Mouse (Mus musculus) stomach, postnatal 0 days (tissue): ENCODE measurements around the gene Sycp2l. TPM values are rescaled to one million over a fixed set of nuclear protein-coding genes. Genes with fewer than 3 reads are reported as not detected.

Experiments used
- ATAC-seq: fragments of 200-750 bp; cut with Nextera tagmentation; 2 replicates; pipeline ENCODE4 v1.8.0; 2017; ENCODE audit not compliant: low FRiP score, low TSS enrichment
- DNase-seq: peaks from one replicate; pipeline ENCODE4 v3.0.0-alpha.2; 2016; ENCODE audit warnings: low spot score
- H3K27ac ChIP-seq: fragments of 300-500 bp; sonication (generic); replicated peaks from 2 replicates; pipeline ENCODE4 v1.5.1; 2014; ENCODE audit warnings: mild to moderate bottlenecking, control low read depth
- H3K27me3 ChIP-seq: fragments of 300-500 bp; sonication (generic); 2 replicates; pipeline ENCODE4 v1.6.1; 2014; ENCODE audit warnings: low read length; ENCODE audit not compliant: control insufficient read depth, insufficient read depth
- H3K36me3 ChIP-seq: fragments of 300-500 bp; sonication (generic); 2 replicates; pipeline ENCODE4 v1.6.1; 2014; ENCODE audit warnings: low read length, mixed read lengths; ENCODE audit not compliant: control insufficient read depth, insufficient read depth
- H3K4me1 ChIP-seq: fragments of 300-500 bp; sonication (generic); replicated peaks from 2 replicates; pipeline ENCODE4 v1.6.1; 2014; ENCODE audit warnings: antibody characterized with exemption; ENCODE audit not compliant: control insufficient read depth, insufficient read depth
- H3K4me2 ChIP-seq: fragments of 300-500 bp; sonication (generic); replicated peaks from 2 replicates; pipeline ENCODE4 v1.6.1; 2014; ENCODE audit warnings: low read depth, mild to moderate bottlenecking, control low read depth, moderate library complexity
- H3K4me3 ChIP-seq: fragments of 300-500 bp; sonication (generic); 2 replicates; pipeline ENCODE4 v1.5.1; 2014; ENCODE audit warnings: low read depth, low read length, control low read depth
- H3K9ac ChIP-seq: fragments of 300-500 bp; sonication (generic); 2 replicates; pipeline ENCODE4 v1.6.1; 2014; ENCODE audit warnings: mild to moderate bottlenecking, low read length, control low read depth, mixed read lengths
- H3K9me3 ChIP-seq: fragments of 300-500 bp; sonication (generic); 2 replicates; pipeline ENCODE4 v1.6.1; 2016; ENCODE audit warnings: low read length; ENCODE audit not compliant: control insufficient read depth
- CTCF ChIP-seq: IDR thresholded peaks from 2 replicates; pipeline ENCODE4 v1.5.1; 2016; ENCODE audit warnings: antibody characterized with exemption, low read depth, mild to moderate bottlenecking, moderate library complexity
- EP300 ChIP-seq: optimal IDR thresholded peaks from 2 replicates; pipeline ENCODE3; 2016; ENCODE audit warnings: antibody characterized with exemption
- WGBS: fragments of 180-500 bp; shearing (Covaris S2); extraction: QIAGEN DNeasy Blood & Tissue Kit; methylation state at CpG from one replicate; pipeline ENCODE4 v1.1.7; 2014; 5-methylcytosine and 5-hydroxymethylcytosine counted together
- polyA plus RNA-seq: library from polyadenylated mRNA; unstranded; fragments of >200 nt; fragmentation: Nextera tagmentation; extraction: Ambion mirVana; gene quantifications from 2 replicates; pipeline ENCODE4 v1.2.1, GENCODE M21; 2015

The Sycp2l gene
- polyA plus RNA-seq, 1 experiment from 2014 or later = 0.11 TPM

DNA sequence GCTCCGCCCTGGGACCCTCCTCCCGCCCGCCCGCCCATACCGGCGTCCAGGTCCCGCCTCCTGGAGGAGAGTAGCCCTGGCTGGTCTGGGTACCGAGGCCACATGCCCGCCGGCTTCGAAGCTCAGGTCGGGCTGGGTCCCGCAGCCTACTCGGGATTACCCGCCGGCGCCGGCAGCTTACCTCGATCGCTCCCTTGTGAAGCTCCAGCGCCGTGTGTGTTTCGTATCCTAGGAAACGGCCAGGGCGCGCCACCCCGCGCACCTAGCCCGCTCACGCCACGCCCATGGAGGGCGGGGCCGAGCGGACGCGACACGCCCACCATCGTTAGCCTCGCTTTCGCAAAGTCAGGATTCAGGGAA lies 34.7 kb upstream of the Sycp2l start, which contains the start of gene Mak:
Mak (minus strand) TSS at position 286 of the 360 bp plus-strand sequence.
- H3K27ac ChIP-seq = no peak within 1 kb of the TSS
- peak; percentile 96 for ATAC-seq
- H3K9me3 ChIP-seq = no peaks in the 10 kb centered on the region
- peak within 1 kb of the TSS; percentile 38 for H3K4me3 ChIP-seq
- no peaks in the 10 kb centered on the region for H3K27me3 ChIP-seq
- no peaks in the 10 kb centered on the region for H3K4me1 ChIP-seq
- peak within 1 kb of the TSS; percentile 18; the same call in 1 of the 2 replicates for H3K9ac ChIP-seq
- peak within 1 kb of the TSS; percentile 69 for H3K4me2 ChIP-seq
- TF ChIP-seq EP300 = no peak
- TF ChIP-seq CTCF = no peak
- DNase-seq = peak; percentile 91
- H3K36me3 ChIP-seq = no peaks in the 10 kb centered on the region
- WGBS = under 1% methylated on average over 32 of the region's 40 CpGs

DNA sequence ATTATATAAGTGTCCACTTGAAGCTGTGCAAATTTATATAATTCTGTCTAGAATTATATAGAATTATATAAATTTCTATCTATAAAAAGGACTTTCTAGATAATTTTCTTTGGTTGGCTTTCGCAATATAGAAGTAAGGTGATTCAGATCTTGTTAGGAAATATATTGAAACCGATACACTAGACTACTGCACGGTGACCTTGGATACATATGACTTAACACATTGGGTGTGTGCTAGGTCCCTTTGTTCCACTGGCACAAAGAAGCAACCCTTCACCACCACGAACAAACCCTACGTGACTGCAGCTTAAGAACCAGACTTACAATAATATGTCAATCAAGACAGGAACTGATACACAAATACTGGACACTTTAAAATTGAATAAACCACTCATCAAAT lies 34.2 kb upstream of the Sycp2l start:
- Histone ChIP-seq H3K4me1 (no peaks in the 10 kb centered on the region), H3K9me3 (no peaks in the 10 kb centered on the region), H3K4me2 (peak overlapping the region; percentile 69), H3K27ac (no peak overlapping the region), H3K9ac (no peak overlapping the region), H3K27me3 (no peaks in the 10 kb centered on the region), H3K4me3 (no peak overlapping the region), H3K36me3 (no peaks in the 10 kb centered on the region)
- ATAC-seq (0 out of 2 replicates have a peak, but pooled peaks have one; percentile 65), DNase-seq (no peak)
- whole genome bisulfite sequencing = 43% methylated on average over 5 of the region's 5 CpGs
- TF ChIP-seq CTCF (no peak), EP300 (no peak)

DNA sequence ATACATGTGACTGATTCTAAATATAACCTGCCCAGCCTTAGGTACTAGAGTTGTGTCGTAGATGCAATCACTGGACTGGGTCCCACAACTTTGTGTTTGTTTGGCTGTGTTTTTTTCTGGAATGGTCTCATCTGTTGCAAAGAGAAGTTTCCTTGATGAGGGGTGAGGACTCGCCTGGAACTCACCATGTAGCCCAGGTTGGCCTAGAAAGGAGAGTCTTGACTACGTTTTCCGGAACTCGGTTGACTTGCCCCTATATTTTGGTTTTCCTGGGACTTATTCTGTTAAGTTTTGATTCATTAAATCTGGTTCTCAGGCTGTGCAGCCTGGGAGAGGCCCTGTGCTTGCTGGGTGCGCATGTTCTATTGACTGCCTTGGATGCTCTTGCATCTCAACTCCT lies 33.4 kb upstream of the Sycp2l start:
- no peak for DNase-seq
- no peak overlapping the region for H3K4me3 ChIP-seq
- H3K4me2 ChIP-seq = no peak overlapping the region
- H3K9ac ChIP-seq = no peak overlapping the region
- H3K27me3 ChIP-seq = no peaks in the 10 kb centered on the region
- H3K9me3 ChIP-seq = no peaks in the 10 kb centered on the region
- no peak for ATAC-seq
- no peaks in the 10 kb centered on the region for H3K36me3 ChIP-seq
- 93% methylated on average over 6 of the region's 6 CpGs for WGBS
- no peak overlapping the region for H3K27ac ChIP-seq
- TF ChIP-seq CTCF = no peak
- TF ChIP-seq EP300 = no peak
- H3K4me1 ChIP-seq = no peaks in the 10 kb centered on the region

DNA sequence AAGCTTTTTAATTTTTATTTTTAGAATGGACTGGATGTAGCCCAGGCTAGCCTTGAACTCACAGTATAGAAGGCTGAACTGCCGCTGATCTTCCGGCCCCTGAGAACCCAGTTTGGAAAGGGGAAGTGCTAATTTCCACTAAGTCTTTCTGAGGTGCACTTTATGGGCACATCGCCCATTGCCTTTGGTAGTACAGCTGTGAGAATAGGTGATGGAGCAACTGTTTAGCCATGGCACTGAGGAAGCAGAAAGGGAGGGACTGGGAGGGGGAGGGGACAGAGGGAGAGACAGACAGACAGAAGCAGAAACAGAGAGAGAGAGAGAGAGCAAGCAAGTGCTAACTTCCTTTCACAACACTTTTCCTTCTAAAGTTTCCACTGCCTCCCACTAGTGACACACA lies 29.6 kb upstream of the Sycp2l start:
- DNase-seq (no peak), ATAC-seq (no peak)
- TF ChIP-seq EP300 = no peak
- TF ChIP-seq CTCF = no peak
- WGBS = 85% methylated on average over 3 of the region's 3 CpGs
- Histone ChIP-seq H3K36me3 (no peaks in the 10 kb centered on the region), H3K4me1 (no peaks in the 10 kb centered on the region), H3K27me3 (no peaks in the 10 kb centered on the region), H3K9ac (no peak overlapping the region), H3K4me3 (no peak overlapping the region), H3K27ac (no peak overlapping the region), H3K4me2 (no peak overlapping the region), H3K9me3 (no peaks in the 10 kb centered on the region)

DNA sequence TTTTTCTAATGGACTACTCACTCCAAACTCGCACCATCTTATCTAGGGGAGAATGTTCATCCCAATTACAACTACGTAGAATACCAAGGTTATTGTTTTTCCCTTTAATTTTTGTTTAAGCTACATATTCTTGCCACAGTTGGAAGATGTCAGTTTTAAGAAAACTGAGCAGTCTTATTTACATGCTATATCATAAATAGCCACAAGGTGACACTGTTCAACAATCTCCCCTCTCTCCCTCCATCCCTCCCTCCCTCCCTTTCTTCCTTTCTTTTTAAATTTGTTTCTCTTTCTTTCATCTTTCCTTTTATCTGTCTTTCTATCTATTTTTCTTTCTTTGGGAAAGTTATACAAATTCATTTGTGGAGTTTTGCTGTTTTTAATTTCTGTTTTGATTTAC lies 29.0 kb upstream of the Sycp2l start:
- H3K9ac ChIP-seq = no peak overlapping the region
- WGBS = 14% methylated on average over 2 of the region's 2 CpGs
- H3K36me3 ChIP-seq = no peaks in the 10 kb centered on the region
- TF ChIP-seq EP300 (no peak), CTCF (peak; percentile 82)
- H3K27me3 ChIP-seq = no peaks in the 10 kb centered on the region
- H3K4me2 ChIP-seq = no peak overlapping the region
- ATAC-seq (no peak), DNase-seq (no peak)
- H3K4me1 ChIP-seq = no peaks in the 10 kb centered on the region
- H3K4me3 ChIP-seq = no peak overlapping the region
- no peak overlapping the region for H3K27ac ChIP-seq
- H3K9me3 ChIP-seq = no peaks in the 10 kb centered on the region

DNA sequence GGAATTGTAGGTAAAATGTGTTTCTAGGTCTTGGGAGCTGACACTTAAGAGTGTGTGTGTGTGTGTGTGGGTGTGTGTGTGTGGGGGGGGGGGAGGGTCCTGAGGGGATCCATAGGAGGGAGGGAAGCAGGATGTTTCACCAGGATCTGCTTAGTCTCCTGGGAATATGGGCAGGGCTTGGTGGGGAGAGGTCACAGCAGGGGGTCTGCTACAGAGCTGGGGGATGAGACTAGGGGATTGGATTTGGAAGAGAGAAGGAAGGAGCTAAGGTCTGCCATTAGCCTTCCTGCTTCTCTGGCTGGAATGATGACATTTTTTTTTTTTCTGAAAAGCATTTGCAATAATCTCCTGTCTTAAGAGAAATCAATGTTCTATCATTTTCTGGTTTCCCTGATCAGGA lies 25.4 kb upstream of the Sycp2l start:
- Histone ChIP-seq H3K9ac (no peak overlapping the region), H3K27me3 (no peaks in the 10 kb centered on the region), H3K4me3 (no peak overlapping the region), H3K4me1 (no peaks in the 10 kb centered on the region), H3K4me2 (no peak overlapping the region), H3K27ac (no peak overlapping the region), H3K9me3 (no peaks in the 10 kb centered on the region), H3K36me3 (no peaks in the 10 kb centered on the region)
- TF ChIP-seq CTCF = no peak
- TF ChIP-seq EP300 = no peak
- DNase-seq (no peak), ATAC-seq (no peak)
